Mouse (Mus musculus) ES-E14 (cell line): ENCODE results near the gene Syde1. TPM values are rescaled to one million over a fixed set of nuclear protein-coding genes. Genes with fewer than 3 reads are reported as not detected.
"Not testable (repeated sequence)": the region's sequence is repeated elsewhere in the genome, so short reads cannot be mapped to it uniquely, and the experiment has no call there.

Experiments used
- DNase-seq: peaks from one replicate; pipeline ENCODE4 v3.0.0-alpha.2; 2013; ENCODE audit warnings: low read depth, low spot score
- H3K27ac ChIP-seq: 2 replicates; pipeline ENCODE4 v1.5.1; 2012; ENCODE audit warnings: low read depth, mild to moderate bottlenecking, low read length, moderate library complexity, mixed read lengths; ENCODE audit not compliant: poor library complexity, insufficient read depth, severe bottlenecking
- H3K36me3 ChIP-seq: 2 replicates; pipeline ENCODE4 v1.6.1; 2012; ENCODE audit warnings: mild to moderate bottlenecking, low read length, moderate library complexity, mixed read lengths; ENCODE audit not compliant: control insufficient read depth, poor library complexity, insufficient read depth, severe bottlenecking
- H3K4me1 ChIP-seq, 2 experiments: fragments of 150-350 bp in 1 of 2; sonication (generic) in 1 of 2; 2 replicates each; pipeline ENCODE4 v1.6.1; 2012; ENCODE audit warnings: low read length in 2 of 2, mild to moderate bottlenecking in 1 of 2, mixed read lengths in 1 of 2; ENCODE audit not compliant: control insufficient read depth in 2 of 2, insufficient read depth in 2 of 2, poor library complexity in 1 of 2
- H3K4me3 ChIP-seq, 2 experiments: fragments of 150-350 bp in 1 of 2; sonication (generic) in 1 of 2; 2 replicates each; pipeline ENCODE4 v1.5.1; 2012; ENCODE audit warnings: low read length in 2 of 2, low read depth in 1 of 2, mild to moderate bottlenecking in 1 of 2, mixed read lengths in 1 of 2; ENCODE audit not compliant: insufficient read depth in 1 of 2, poor library complexity in 1 of 2, severe bottlenecking in 1 of 2
- H3K9ac ChIP-seq: 2 replicates; pipeline ENCODE4 v1.6.1; 2012; ENCODE audit warnings: low read depth, mild to moderate bottlenecking, low read length, mixed read lengths; ENCODE audit not compliant: poor library complexity, insufficient read depth, severe bottlenecking
- H3K9me3 ChIP-seq: fragments of 150-350 bp; sonication (generic); 2 replicates; pipeline ENCODE4 v1.6.1; 2012; ENCODE audit warnings: low read depth, mild to moderate bottlenecking, low read length; ENCODE audit not compliant: control insufficient read depth, insufficient read depth
- CHD2 ChIP-seq: IDR thresholded peaks from 2 replicates; pipeline ENCODE4 v1.6.1; 2014; ENCODE audit warnings: mild to moderate bottlenecking, low read depth, low read length, inconsistent platforms
- HCFC1 ChIP-seq: IDR thresholded peaks from 2 replicates; pipeline ENCODE4 v1.6.1; 2012; ENCODE audit warnings: low read length, inconsistent platforms, borderline replicate concordance; ENCODE audit not compliant: insufficient read depth
- MAFK ChIP-seq: IDR thresholded peaks from 2 replicates; pipeline ENCODE4 v1.6.1; 2014; ENCODE audit warnings: mild to moderate bottlenecking, low read depth, low read length, inconsistent platforms; ENCODE audit not compliant: insufficient read depth
- ZC3H11A ChIP-seq: IDR thresholded peaks from 2 replicates; pipeline ENCODE4 v1.6.1; 2012; ENCODE audit warnings: low read depth, mild to moderate bottlenecking, inconsistent platforms, low read length, borderline replicate concordance
- ZNF384 ChIP-seq: IDR thresholded peaks from 2 replicates; pipeline ENCODE4 v1.6.1; 2012; ENCODE audit warnings: low read depth, low read length, inconsistent platforms
- in situ Hi-C, 2 experiments: fragments of 600-800 bp; cut with MboI; formaldehyde crosslinking; loops; one replicate each; pipeline ENCODE4 v1.15.1; 2025; ENCODE audit warnings: low sequenced_read_pairs in 2 of 2, inconsistent platforms in 1 of 2; ENCODE audit not compliant: unreplicated experiment in 2 of 2
- total RNA-seq: library from RNA; depleted of rRNA; stranded (reverse); fragments of 300-350 nt; gene quantifications from 2 replicates; pipeline ENCODE4 v1.2.3, GENCODE M21; 2012; rRNA removed

Syde1 gene
- 2.2 and 5.4 TPM in 2 replicates for total RNA-seq

- Histone ChIP-seq H3K9me3 (no peaks in the 10 kb centered on the region), H3K4me3 (peak within 1 kb of the TSS; percentile 70 to 84), H3K27ac (no peak within 1 kb of the TSS), H3K4me1 (peaks cover 1 to 3% of the 10 kb centered on the region in 2 experiments; a peak in 1 of 4 replicates), H3K9ac (peak within 1 kb of the TSS; percentile 69), H3K36me3 (no peaks in the 10 kb centered on the region; the same call in 1 of the 2 replicates)
- no peak for DNase-seq
- TF ChIP-seq ZC3H11A (no peak), CHD2 (no peak), HCFC1 (peak; percentile 76; the same call in 1 of the 2 replicates), ZNF384 (peak; percentile 92), MAFK (no peak)
- in situ Hi-C loops: no loop called here
These were observed at the start of gene Syde1 for GRCm38 (mm10) chr10:78591406-78592328. Gene Syde1, minus strand, starts transcription at chr10:78591964.

- H3K4me3 ChIP-seq: no peak overlapping the region
- H3K27ac ChIP-seq: no peak overlapping the region
- DNase-seq: peak; percentile 30
- no peaks in the 10 kb centered on the region for H3K4me1 ChIP-seq
- in situ Hi-C loops: loop anchor here in 1 of 2 experiments (10.0 to 25.0 kb wide), 2 partner anchors 112 to 480 kb away; no protein-coding TSS in a partner anchor
- TF ChIP-seq MAFK (no peak), ZC3H11A (peak; percentile 83)
- H3K9ac ChIP-seq: no peak overlapping the region
- no peaks in the 10 kb centered on the region for H3K9me3 ChIP-seq
- H3K36me3 ChIP-seq: no peaks in the 10 kb centered on the region
These were observed 40.5 kb upstream of the Syde1 start for GRCm38 (mm10) chr10:78632311-78632710.

DNA sequence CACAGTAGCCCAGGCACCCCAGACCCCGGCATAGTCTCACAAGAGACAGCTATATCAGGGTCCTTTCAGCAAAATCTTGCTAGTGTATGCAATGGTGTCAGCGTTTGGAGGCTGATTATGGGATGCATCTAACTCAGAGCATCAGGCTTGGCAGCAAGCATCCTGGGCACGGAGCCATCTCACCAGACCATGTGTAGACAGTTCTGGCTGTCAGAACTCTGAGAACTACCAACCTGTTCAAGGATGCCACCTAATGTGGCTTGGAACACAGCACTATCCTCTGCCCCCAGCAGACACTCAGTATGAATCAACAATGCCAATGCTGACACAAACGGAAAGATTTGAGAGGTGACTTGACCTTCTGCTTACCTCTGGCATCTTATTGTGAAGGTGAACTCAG lies 38.4 kb upstream of the Syde1 start:
- TF ChIP-seq ZNF384: no peak
- TF ChIP-seq CHD2: no peak
- TF ChIP-seq ZC3H11A: no peak
- no peak for TF ChIP-seq HCFC1
- TF ChIP-seq MAFK: no peak
- Histone ChIP-seq H3K9me3 (no peaks in the 10 kb centered on the region), H3K27ac (no peak overlapping the region), H3K9ac (no peak overlapping the region), H3K36me3 (no peaks in the 10 kb centered on the region), H3K4me3 (no peak overlapping the region), H3K4me1 (no peaks in the 10 kb centered on the region)
- no peak for DNase-seq
- in situ Hi-C loops: loop anchor here in 1 of 2 experiments (10.0 to 25.0 kb wide), 2 partner anchors 115 to 482 kb away; no protein-coding TSS in a partner anchor

- H3K9ac ChIP-seq, in situ Hi-C loops, H3K4me3 ChIP-seq, H3K27ac ChIP-seq, H3K4me1 ChIP-seq, H3K9me3 ChIP-seq, DNase-seq, H3K36me3 ChIP-seq: not testable (repeated sequence)
These were observed 31.4 kb upstream of the Syde1 start for GRCm38 (mm10) chr10:78623143-78623542.

GRCm38 (mm10) chr10:78617974-78618373 lies 26.2 kb upstream of the Syde1 start, which contains the start of gene Olfr1357:
Gene Olfr1357, minus strand, starts transcription at chr10:78618074.
- no peak for DNase-seq

More at GRCm38 (mm10) chr10:78617974-78618373, 26.2 kb upstream of the Syde1 start, which contains the start of gene Olfr1357:
- H3K9ac ChIP-seq: no peak within 1 kb of the TSS
- H3K4me1 ChIP-seq: no peaks in the 10 kb centered on the region
- H3K4me3 ChIP-seq: no peak within 1 kb of the TSS
- H3K27ac ChIP-seq: no peak within 1 kb of the TSS
- no peaks in the 10 kb centered on the region for H3K36me3 ChIP-seq
- TF ChIP-seq HCFC1: no peak
- no peak for TF ChIP-seq CHD2
- TF ChIP-seq ZNF384: no peak
- no peak for TF ChIP-seq MAFK
- no peak for TF ChIP-seq ZC3H11A
- in situ Hi-C loops: no loop called here
- H3K9me3 ChIP-seq: no peaks in the 10 kb centered on the region
